In genomic region chr11:86436843-86437242, GRCm38 (mm10) we compare ENCODE assay signal across 8 mouse cellular contexts. TPM values are rescaled to one million over a fixed set of nuclear protein-coding genes. Genes with fewer than 3 reads are reported as not detected.
DNase-seq lines count a peak whose midpoint lies in the region.

No protein-coding gene starts in this region.

- peak; percentile 16 for DNase-seq in adrenal gland, adult 2 months
- DNase-seq in adrenal gland, adult 18-20 months (ENCODE audit: low spot score in 2 of 2) = no peak
- peak; percentile 13 for DNase-seq in layer of hippocampus, adult 11-12 months (ENCODE audit: low spot score)
- DNase-seq in layer of hippocampus, adult 9-10 months (ENCODE audit: low spot score) = no peak
- DNase-seq in ZHBTc4 (ENCODE audit: low read depth, low spot score) = peak; percentile 73
- peak; percentile 48 for DNase-seq in forelimb bud, embryonic 11.5 days (ENCODE audit: low read depth, low spot score)
- DNase-seq in lung, postnatal 10 days = peak; percentile 56
- DNase-seq in thymus, postnatal 4 days = peak; percentile 69

RNA-seq across cellular contexts. Expression of gene Rnft1, which starts 47.6 kb away (rescaled TPM):
- 10 to 100 TPM; 32.2 to 48.3 TPM for total RNA-seq in adrenal gland, adult 2 months (2021)
- polyA plus RNA-seq in adrenal gland, adult 2 months (2012; rRNA removed) = 1.8 and 2.6 TPM in 2 replicates
- 10 to 100 TPM; 32.2 to 42.1 TPM for total RNA-seq in adrenal gland, adult 18-20 months (2021)

Comparison
In these comparisons a context has a peak if more than half of its experiments do, and no peak if none do; other contexts are left out.
1. DNase-seq: peak in adrenal gland, adult 2 months (single experiment), layer of hippocampus, adult 11-12 months (single experiment), ZHBTc4 (single experiment), forelimb bud, embryonic 11.5 days (single experiment), lung, postnatal 10 days (single experiment) and thymus, postnatal 4 days (single experiment); none in adrenal gland, adult 18-20 months (0 of 2) and layer of hippocampus, adult 9-10 months (single experiment).